9 mouse cellular contexts compared by ENCODE assay signal in the genomic region with DNA sequence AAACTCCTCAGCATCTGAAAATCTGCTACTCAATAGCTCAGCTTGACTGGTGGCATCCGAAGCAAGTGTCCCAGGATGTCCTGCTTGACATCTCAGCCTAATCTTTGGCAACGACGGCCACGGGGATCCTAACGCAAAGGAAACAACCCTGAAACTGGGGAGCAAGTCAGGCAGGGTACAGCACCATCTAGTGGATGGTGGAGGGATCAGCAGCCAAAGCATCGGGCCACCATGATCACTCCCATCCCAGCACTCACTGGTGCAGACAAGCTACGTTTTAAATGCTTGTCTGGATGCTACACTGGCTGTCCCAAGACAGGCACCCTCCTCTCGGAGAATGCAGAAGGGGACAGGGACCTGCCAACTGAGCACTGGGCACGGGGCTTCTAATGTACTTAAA. TPM values are rescaled to one million over a fixed set of nuclear protein-coding genes. Genes with fewer than 3 reads are reported as not detected.
DNase-seq lines count a peak whose midpoint lies in the region; ATAC-seq and TF ChIP-seq lines count a peak whose summit lies in the region.
"Had no signal": no experiment of that assay in that cellular context is flagged by ENCODE, and none has a peak within 500 bp of the region (broad histone marks: within the 10 kb centered on the region; RNA-seq: fewer than 3 reads in every experiment).

Gene Apol8, minus strand, starts transcription at position 156 of the 400 bp plus-strand sequence.

- peak; percentile 55 for TF ChIP-seq POLR2A in myocyte (IDR thresholded peaks at IDR 0.05; ENCODE audit: insufficient read length, low read depth)

- peak; percentile 52 for DNase-seq in kidney, adult 9 months
- no peak for DNase-seq in kidney, adult 11 months
- peak; percentile 79 for DNase-seq in MN1 (ENCODE audit: low spot score)
- peak; percentile 69 for DNase-seq in cerebellum, adult 9-11 months
- DNase-seq in left cerebral cortex, postnatal 36 days (ENCODE audit: low spot score in 2 of 2): peak; percentile 59 to 68
- DNase-seq in thymus, postnatal 36 days: peak; percentile 56

- H3K36me3 ChIP-seq in myocyte (ENCODE audit: control insufficient read depth, insufficient read depth): peaks cover 14% of the 10 kb centered on the region

- peak; percentile 79 to 89 for ATAC-seq in hematopoietic stem cell, adult 5-6 weeks (replicated peaks in 1 of 2; ENCODE audit: insufficient read depth in 1 of 2, low FRiP score in 2 of 2, low TSS enrichment in 1 of 2, low read depth in 1 of 2, poor library complexity in 2 of 2, severe bottlenecking in 2 of 2)

- no peak within 1 kb of the TSS for H3K4me2 ChIP-seq in myocyte (ENCODE audit: low read depth)
- H3K4me2 ChIP-seq: stomach, embryonic 15.5 days had no signal

- no peak within 1 kb of the TSS for H3K4me3 ChIP-seq in myocyte
- H3K4me3 ChIP-seq: stomach, embryonic 15.5 days had no signal

- no peaks in the 10 kb centered on the region for H3K27me3 ChIP-seq in myocyte (ENCODE audit: control insufficient read depth, insufficient read depth, insufficient read length)
- H3K27me3 ChIP-seq: stomach, embryonic 15.5 days had no signal

- H3ac ChIP-seq in myocyte (ENCODE audit: control insufficient read depth, insufficient read length): no peak within 1 kb of the TSS

- intact Hi-C loops in left cerebral cortex, postnatal 36 days (cut with DNase I): no loop called here

- no peaks in the 10 kb centered on the region for H3K79me2 ChIP-seq in myocyte (ENCODE audit: control insufficient read depth, insufficient read depth)

TF ChIP-seq in myocyte, 11 proteins besides CTCF, POLR2A, EP300 and RAD21:
- TF ChIP-seq MAX (IDR thresholded peaks at IDR 0.05; ENCODE audit: low read depth) (no peak), POLR2AphosphoS2 (IDR thresholded peaks at IDR 0.05; ENCODE audit: insufficient read length, low read depth) (peak; percentile 76)
TF ChIP-seq in myocyte: peak in this region for 1.

RNA-seq across cellular contexts. Expression of gene Apol8, which starts in this region (rescaled TPM):
- 0.75 and 1.7 TPM in 2 replicates for total RNA-seq in hematopoietic stem cell, adult 5-6 weeks (2017)
- 1 to 10 TPM; 4.0 TPM for total RNA-seq in left cerebral cortex, postnatal 36 days (2021)
- 0.38 TPM for polyA plus RNA-seq in myocyte (2012; fragmentation: generic; extraction: Trizol)
